Mouse (Mus musculus) thymus, adult 18-20 months (tissue): ENCODE data around the gene Dab1.

Experiments
- DNase-seq, 2 experiments: peaks; one replicate each; pipeline ENCODE4 v3.0.0; 2022; ENCODE audit warnings: mixed read lengths in 2 of 2

Dab1 gene

DNA sequence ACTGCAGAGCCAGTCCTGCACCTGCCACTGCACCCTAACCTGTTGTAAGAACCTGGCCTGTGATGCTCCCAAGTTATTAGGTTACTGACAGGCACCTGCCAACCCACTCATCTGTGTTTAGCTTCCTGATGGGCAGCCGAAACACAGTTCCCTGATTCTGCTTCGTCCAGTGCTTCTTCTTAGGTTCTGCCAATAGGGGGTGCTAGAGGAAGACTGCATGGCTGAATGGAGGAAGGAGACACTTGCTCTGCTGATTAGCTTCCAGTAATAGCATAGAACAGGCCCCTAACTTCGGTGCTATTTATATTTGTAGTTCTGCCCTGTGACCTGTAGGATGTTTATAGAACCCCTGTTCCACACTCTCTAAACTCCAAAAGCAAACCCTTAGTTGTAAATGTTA, 83.0 kb downstream of the Dab1 start:
- no peak for DNase-seq

GRCm38 (mm10) chr4:103704477-103704876, 85.3 kb downstream of the Dab1 start:
- no peak for DNase-seq

DNA sequence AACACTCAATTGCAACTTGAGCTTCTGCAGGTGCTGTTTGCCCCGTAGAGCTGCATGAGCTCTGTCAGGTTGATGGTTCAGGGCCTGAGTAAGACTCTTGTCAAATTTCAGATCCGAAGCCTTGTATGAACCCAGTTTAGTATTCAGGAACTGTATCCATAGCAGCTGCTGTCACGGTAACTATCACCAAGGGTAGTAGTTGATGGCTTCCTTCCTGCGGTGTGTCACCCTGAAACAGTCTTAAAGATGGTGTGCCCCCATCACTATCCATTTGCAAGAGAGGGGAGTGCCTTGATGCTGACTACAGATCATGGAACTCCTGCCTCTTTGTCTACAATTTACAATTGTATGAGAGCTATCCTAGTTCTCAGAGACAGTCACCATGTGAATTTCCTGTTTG, 87.3 kb downstream of the Dab1 start:
- no peak for DNase-seq

DNA sequence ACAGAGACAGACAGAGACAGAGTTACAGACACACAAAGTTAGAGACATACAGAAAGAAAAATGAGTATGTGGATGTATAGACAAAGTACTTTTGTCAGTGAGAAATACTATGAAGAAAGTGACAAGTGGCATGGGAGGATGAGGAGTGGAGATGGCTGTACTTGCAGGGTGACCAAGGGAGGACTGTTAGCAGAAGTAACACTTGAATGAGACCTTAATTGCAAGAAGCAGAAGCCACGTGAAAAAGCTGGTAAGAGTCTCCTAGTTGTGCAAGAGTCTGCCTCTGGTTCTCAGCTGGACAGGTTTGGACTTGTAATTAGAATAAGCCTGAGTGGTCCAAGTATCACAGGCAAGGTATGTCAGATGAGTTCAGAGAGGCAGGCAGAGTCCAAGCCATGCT, 88.0 kb downstream of the Dab1 start:
- DNase-seq, result no peak

DNA sequence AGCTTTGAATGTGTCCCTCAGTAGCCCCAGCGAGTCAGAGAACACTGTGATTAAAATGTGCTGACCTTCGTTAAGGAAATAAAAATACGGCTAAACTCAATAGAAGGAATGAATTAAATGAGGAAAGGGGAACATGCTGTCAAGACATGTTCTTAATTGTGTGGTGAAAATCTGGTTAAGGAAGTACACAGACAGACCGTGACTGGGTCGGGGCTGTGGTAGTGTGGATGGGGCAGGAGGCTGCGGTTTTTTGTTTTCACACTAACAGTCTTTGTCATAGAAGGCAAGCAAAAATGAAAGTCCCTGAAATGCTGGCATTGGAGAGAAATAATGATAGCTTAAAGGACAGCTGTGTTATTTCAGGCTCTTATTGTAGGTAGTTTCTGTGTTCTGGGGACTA, 92.2 kb downstream of the Dab1 start:
- DNase-seq, result no peak

DNA sequence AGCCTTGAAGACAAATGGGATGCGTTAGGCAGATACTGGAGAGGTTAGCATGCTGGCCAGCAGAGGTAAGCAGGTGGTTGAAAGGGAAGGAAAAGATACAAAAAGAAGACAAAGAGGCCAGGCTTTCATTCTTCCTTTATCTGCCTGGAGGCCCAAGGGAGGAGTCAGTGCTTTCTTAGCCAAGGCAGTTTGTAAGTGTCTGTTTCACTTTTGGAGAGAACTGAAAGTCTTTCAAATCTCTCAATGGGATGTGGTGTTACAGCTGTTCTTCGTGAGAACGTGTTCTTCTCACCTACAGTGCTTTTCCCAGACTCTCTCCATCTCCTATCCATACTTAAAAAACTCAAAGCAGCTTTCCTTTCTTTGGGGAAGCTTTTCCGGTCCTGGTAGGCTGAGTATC, 94.8 kb downstream of the Dab1 start:
- DNase-seq, result no peak

DNA sequence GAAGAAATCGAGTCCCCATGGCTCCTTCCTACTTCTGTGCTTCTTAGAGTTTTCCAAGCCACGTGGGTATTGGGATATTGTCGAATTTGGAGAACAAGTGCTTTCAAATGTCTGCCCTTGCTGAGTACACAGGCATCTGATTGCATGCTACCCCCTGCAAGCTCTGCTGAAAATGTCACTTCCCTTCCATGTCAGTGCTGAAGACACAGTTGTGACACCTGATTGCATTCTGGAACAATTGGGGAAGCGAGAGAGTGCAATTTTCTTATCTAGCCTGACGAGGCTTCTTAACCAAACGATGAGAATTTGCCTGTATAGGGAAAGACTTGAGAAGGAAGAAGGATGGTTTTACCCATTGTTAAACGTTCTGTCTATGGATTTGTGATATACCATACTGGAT, 95.8 kb downstream of the Dab1 start:
- DNase-seq, result no peak

GRCm38 (mm10) chr4:103715568-103715967, 96.4 kb downstream of the Dab1 start:
- DNase-seq, result no peak

- DNase-seq, result no peak
Measured at GRCm38 (mm10) chr4:103722738-103723137, 103.6 kb downstream of the Dab1 start.

DNA sequence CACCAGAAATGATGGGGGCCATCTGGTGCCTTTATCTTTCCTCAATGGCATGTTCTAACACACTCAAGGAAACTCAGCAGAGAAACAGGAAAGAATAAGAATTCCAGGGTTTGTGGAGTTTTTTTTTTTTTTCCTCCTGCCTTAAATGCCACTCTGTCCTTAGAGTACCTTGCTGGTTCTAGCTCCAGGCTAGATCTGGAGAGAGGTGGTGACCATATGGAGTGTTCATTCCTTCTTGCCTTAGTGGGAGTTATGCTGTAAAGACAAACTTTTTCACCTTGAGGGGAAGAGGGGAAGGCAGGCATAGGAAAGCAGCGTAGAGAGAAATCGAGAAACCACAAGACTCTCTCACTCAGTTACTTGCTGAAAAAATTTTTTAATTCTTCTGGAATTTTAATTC, 107.3 kb downstream of the Dab1 start:
- no peak for DNase-seq

DNA sequence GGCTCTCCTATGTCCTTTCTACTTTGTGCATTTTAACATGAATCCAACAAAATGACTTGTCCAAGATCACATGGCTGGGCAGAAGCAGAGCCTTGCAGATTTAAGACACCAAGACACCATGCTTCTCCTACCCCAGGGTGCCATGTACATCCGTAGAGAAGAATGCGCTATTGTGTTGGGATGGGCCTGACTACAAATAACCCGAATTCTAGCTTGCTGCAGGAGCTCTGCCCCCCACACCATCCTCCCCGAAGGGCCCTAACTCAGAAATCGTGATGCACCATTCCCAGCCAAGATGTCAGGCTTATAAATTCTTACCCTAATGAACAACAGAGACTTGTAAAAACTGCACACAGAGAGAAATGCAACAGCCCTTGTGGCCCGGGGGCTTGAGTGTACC, 118.0 kb downstream of the Dab1 start:
- DNase-seq, result no peak

DNA sequence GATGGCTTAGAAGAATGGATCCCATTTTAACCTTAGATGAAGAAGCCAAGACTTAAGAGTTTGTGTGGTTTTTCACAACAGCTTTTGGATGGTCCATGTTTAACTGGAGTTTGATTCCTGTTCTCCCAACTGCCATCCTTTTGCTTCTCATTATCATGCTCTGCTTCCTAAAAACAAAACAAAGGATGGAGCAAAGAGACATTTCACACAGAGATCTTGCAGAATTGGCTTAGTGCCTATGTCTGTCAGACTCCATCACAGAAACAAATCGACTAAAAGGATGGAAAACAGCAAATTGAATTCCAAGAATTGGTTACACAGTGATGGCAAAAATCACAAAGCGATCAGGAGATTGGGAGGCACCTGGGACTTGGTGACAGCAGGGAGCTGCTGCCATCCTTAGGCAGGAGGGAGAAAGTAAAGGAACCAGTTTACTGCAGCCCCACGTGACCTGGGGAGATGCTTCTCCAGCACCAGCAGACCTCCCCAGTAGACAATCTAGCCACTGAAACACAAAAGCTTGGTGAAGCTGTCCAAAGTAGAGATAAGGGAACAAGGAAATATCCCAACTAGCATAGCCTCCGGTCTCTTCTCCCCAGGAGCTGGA, 132.2 kb downstream of the Dab1 start:
- no peak for DNase-seq

DNA sequence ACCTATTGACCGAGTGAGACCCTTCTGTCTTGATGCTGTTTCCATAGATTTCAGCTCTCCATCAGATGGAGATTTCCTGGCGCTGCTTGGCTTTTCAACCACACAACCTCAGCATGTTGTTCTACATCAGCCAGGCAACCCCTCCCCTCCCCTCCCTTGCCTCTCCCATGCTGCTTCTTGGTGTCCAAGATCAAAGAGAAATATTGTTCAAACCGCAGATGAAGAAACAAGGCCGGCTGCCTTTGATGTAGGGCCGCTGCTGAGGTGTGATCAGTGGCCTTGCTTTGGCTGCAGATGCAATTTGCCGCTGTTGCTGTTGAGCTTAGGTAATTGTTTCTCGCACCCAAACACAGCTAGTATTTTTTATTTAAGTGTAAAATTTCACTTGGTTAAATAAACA, 135.4 kb downstream of the Dab1 start:
- DNase-seq, result no peak

- DNase-seq, result no peak
Measured at GRCm38 (mm10) chr4:103757241-103757640, 138.1 kb downstream of the Dab1 start.

DNA sequence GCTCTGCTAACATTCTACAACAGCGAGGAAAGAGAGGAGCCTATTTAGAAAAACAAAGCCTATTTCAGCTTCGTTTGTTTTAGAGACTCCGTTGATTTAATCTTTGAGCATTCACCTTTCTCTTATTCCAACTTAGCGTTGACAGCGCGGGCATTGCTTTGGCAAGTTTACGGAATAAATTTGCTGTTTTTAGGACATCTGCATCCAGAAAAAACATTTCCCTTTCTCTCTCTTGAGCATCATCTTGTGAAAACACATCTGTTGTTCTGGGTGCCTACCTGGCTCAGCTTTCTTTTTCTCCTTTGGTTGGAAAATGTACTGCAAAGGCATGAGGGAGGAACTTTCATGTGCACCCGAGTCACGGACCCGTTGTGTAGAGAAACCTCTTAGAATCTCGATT, 143.3 kb downstream of the Dab1 start:
- DNase-seq, result no peak

- DNase-seq, result no peak
Measured at GRCm38 (mm10) chr4:103775712-103776111, 156.6 kb downstream of the Dab1 start.

GRCm38 (mm10) chr4:103781398-103781797, 162.2 kb downstream of the Dab1 start:
- DNase-seq, result no peak

GRCm38 (mm10) chr4:103783561-103784247, 164.5 kb downstream of the Dab1 start:
- DNase-seq, result no peak

DNA sequence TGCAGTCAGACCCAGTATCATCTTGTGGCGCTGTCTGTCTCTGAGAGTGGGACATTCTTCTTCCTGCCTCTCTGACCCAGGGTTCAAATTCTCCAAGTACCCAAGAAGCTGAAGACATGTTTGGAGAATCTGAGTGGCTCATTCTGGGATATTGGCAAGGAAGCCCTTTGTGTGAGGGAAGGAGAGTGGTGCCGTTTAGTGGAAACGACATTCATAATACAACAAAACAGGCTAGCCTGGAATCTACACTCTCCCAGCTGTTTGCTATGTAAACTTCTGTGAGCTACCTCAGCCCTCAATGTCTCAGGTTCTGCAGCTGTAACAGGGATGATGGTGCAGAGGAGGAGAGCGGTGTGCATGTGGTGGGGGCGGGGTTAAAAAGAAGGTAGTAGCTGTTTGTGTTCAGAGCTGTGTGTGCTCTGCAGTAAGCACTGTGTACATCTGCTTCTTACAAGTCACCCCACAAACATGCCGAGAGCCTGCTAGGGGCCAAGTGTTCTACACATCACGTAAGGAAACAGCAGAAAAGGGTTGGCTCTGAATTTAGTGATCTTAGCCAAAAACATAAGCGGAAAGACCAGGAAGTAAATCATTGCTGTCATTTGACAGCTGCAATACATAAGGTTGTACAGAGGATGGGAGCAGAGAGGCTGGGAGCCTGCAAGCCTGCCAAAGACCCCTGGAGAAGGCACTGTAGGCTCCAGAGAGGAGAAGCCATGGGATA, 174.6 kb downstream of the Dab1 start:
- no peak for DNase-seq

- DNase-seq, result no peak
Measured at GRCm38 (mm10) chr4:103796416-103796815, 177.3 kb downstream of the Dab1 start.

- DNase-seq, result no peak
Measured at GRCm38 (mm10) chr4:103802439-103802838, 183.3 kb downstream of the Dab1 start.

GRCm38 (mm10) chr4:103804461-103804860, 185.3 kb downstream of the Dab1 start:
- DNase-seq, result no peak

DNA sequence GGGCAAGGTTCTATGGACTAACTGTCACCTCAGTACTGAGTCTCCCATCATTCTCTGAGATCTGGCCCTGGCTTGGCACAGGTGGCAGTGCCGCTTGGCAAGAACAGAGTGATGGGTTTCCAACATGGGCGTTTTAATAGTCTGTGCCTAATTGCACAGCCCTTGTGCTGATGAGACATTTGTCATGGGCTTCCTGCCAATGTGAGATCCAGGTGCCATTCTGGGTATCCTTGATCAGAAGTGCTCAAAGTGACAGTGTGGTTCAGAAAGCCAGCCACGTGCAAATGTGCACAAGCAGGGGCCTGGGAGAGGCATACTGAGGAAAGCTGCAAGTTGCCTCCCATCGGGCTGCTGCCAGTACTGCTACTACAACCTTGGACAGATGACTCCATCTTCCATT, 203.5 kb downstream of the Dab1 start:
- DNase-seq, result no peak

GRCm38 (mm10) chr4:103838377-103838776, 219.2 kb downstream of the Dab1 start:
- no peak for DNase-seq
